Mouse (Mus musculus): ENCODE results near the gene Raver2. TPM values are rescaled to one million over a fixed set of nuclear protein-coding genes. Genes with fewer than 3 reads are reported as not detected.

Gene Raver2
- polyA plus RNA-seq, 1 experiment from 2014 or later: 12.2 TPM

DNA sequence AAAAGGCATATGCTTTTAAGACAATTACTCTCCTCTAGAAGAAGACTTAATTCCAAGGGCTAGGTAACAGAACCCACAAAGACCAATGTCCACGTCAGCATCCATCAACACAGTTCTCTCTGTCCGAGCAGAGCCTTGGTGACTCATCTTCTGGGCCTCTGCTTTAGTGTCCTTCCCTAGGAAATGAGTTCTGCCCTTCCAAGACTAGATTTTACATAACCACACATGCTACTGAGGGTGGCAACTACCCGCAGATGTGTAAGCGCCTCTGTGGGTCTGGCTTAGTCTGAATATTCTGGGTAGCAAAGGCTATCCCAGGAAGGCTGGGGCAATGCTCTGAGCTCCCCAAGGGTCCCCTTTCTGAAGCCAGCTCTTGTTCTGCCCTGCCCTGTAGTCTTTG, 97.0 kb downstream of the Raver2 start:
- H3K4me1 ChIP-seq (ENCODE audit: control insufficient read depth, insufficient read depth, low read length): no peaks in the 10 kb centered on the region
- H3K4me2 ChIP-seq (ENCODE audit: low read depth, severe bottlenecking): no peak overlapping the region
- H3K27me3 ChIP-seq (ENCODE audit: control insufficient read depth, insufficient read depth, low read length): no peaks in the 10 kb centered on the region
- 84% methylated on average over 4 of the region's 4 CpGs for WGBS
- no peak overlapping the region for H3K9ac ChIP-seq (ENCODE audit: low read length)
- H3K4me3 ChIP-seq (ENCODE audit: low read depth, low read length): no peak overlapping the region
- DNase-seq (ENCODE audit: low spot score) (no peak), ATAC-seq (ENCODE audit: insufficient number of reproducible peaks, low FRiP score, low TSS enrichment, low read depth) (no peak)
- H3K9me3 ChIP-seq (ENCODE audit: control insufficient read depth, low read length): no peaks in the 10 kb centered on the region
- H3K27ac ChIP-seq (replicated peaks; ENCODE audit: low read depth, low read length): no peak overlapping the region
- 0 out of 2 replicates have a peak, but pooled peaks cover 4% of the 10 kb centered on the region for H3K36me3 ChIP-seq (ENCODE audit: control insufficient read depth, insufficient read depth, low read length)

DNA sequence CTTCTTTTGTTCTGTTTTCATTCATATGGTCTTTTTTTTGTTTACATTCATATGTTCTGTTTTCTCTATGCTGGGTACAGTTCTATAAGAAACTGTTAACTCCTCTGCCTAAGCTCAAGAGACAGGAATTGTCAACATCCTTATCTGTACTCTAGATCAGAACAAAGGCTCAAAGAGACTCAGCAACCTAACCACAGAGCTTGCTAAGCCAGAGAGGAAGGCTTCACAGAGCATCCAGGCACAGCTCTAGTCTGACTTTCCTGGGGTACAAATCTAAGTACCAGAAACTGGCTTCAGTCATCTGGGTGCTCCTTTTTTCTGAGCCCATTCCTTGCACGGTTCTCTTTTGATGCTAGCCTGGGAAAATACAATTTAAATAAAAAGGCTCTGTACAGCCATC, 99.0 kb downstream of the Raver2 start:
- H3K36me3 ChIP-seq (ENCODE audit: control insufficient read depth, insufficient read depth, low read length): peaks cover 2% of the 10 kb centered on the region; the same call in 1 of the 2 replicates
- no peak overlapping the region for H3K27ac ChIP-seq (replicated peaks; ENCODE audit: low read depth, low read length)
- ATAC-seq (ENCODE audit: insufficient number of reproducible peaks, low FRiP score, low TSS enrichment, low read depth) (no peak), DNase-seq (ENCODE audit: low spot score) (no peak)
- no peaks in the 10 kb centered on the region for H3K9me3 ChIP-seq (ENCODE audit: control insufficient read depth, low read length)
- 75% methylated on average over 1 of the region's 1 CpGs for WGBS
- H3K9ac ChIP-seq (ENCODE audit: low read length): no peak overlapping the region
- H3K4me3 ChIP-seq (ENCODE audit: low read depth, low read length): no peak overlapping the region
- no peak overlapping the region for H3K4me2 ChIP-seq (ENCODE audit: low read depth, severe bottlenecking)
- H3K4me1 ChIP-seq (ENCODE audit: control insufficient read depth, insufficient read depth, low read length): no peaks in the 10 kb centered on the region
- no peaks in the 10 kb centered on the region for H3K27me3 ChIP-seq (ENCODE audit: control insufficient read depth, insufficient read depth, low read length)

DNA sequence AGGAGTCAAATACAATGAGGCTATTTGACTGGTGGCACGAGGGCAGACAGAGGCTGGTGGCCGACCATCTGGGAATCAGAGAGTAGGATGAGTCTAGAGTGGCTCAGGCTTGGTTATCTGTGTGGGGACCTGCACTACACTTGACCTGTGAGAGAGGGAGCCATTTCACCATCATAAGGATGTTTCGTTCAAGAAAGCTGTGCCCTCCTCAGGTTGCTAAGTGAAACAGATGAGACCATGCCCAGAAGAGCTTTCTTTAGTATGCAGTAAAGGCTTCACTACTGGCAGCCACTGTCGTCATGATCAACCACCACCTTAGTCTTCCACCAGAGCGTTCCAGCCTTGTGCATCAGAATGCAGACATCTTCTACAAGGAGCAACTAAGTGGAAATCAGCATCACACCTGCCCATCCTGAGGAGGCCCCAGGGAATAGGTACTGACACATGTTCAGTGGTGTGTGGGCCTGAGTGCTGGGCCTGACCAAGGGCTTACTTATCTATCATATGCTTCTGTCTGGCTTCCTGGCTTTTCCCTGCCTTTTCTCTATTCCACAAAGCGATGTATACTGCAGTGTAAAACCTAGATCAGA, 99.5 kb downstream of the Raver2 start:
- no peak overlapping the region for H3K27ac ChIP-seq (replicated peaks; ENCODE audit: low read depth, low read length)
- ATAC-seq (ENCODE audit: insufficient number of reproducible peaks, low FRiP score, low TSS enrichment, low read depth) (no peak), DNase-seq (ENCODE audit: low spot score) (no peak)
- no peaks in the 10 kb centered on the region for H3K9me3 ChIP-seq (ENCODE audit: control insufficient read depth, low read length)
- no peak overlapping the region for H3K4me2 ChIP-seq (ENCODE audit: low read depth, severe bottlenecking)
- WGBS: 58% methylated on average over 6 of the region's 6 CpGs
- H3K4me1 ChIP-seq (ENCODE audit: control insufficient read depth, insufficient read depth, low read length): no peaks in the 10 kb centered on the region
- H3K9ac ChIP-seq (ENCODE audit: low read length): no peak overlapping the region
- H3K27me3 ChIP-seq (ENCODE audit: control insufficient read depth, insufficient read depth, low read length): no peaks in the 10 kb centered on the region
- H3K4me3 ChIP-seq (ENCODE audit: low read depth, low read length): no peak overlapping the region
- peaks cover 2% of the 10 kb centered on the region; the same call in 1 of the 2 replicates for H3K36me3 ChIP-seq (ENCODE audit: control insufficient read depth, insufficient read depth, low read length)

DNA sequence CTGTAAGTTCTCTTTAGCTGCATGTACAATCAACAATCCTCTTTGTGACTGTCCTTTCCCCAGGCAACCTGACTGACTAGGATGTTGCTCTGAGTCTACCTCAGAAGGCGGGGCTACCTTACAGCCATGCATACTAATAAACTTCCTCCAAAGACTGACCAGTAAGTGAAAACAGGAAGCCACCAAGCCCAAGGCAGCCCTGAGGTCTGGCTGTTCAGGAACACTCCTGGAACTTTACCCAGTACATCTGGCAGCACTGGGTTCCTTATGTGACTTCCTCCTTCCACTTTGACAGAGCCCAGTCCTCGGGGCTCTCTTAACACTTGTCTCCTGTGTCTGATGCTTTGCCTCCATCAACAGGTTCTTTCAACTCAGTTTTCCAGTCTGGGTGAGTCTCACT, 104.0 kb downstream of the Raver2 start:
- WGBS: 73% methylated on average over 2 of the region's 2 CpGs
- Histone ChIP-seq H3K4me2 (ENCODE audit: low read depth, severe bottlenecking) (no peak overlapping the region), H3K9ac (ENCODE audit: low read length) (no peak overlapping the region), H3K27ac (replicated peaks; ENCODE audit: low read depth, low read length) (no peak overlapping the region), H3K27me3 (ENCODE audit: control insufficient read depth, insufficient read depth, low read length) (no peaks in the 10 kb centered on the region), H3K9me3 (ENCODE audit: control insufficient read depth, low read length) (no peaks in the 10 kb centered on the region), H3K36me3 (ENCODE audit: control insufficient read depth, insufficient read depth, low read length) (no peaks in the 10 kb centered on the region; the same call in 1 of the 2 replicates), H3K4me3 (ENCODE audit: low read depth, low read length) (no peak overlapping the region), H3K4me1 (ENCODE audit: control insufficient read depth, insufficient read depth, low read length) (no peaks in the 10 kb centered on the region)
- ATAC-seq (ENCODE audit: insufficient number of reproducible peaks, low FRiP score, low TSS enrichment, low read depth) (no peak), DNase-seq (ENCODE audit: low spot score) (no peak)

DNA sequence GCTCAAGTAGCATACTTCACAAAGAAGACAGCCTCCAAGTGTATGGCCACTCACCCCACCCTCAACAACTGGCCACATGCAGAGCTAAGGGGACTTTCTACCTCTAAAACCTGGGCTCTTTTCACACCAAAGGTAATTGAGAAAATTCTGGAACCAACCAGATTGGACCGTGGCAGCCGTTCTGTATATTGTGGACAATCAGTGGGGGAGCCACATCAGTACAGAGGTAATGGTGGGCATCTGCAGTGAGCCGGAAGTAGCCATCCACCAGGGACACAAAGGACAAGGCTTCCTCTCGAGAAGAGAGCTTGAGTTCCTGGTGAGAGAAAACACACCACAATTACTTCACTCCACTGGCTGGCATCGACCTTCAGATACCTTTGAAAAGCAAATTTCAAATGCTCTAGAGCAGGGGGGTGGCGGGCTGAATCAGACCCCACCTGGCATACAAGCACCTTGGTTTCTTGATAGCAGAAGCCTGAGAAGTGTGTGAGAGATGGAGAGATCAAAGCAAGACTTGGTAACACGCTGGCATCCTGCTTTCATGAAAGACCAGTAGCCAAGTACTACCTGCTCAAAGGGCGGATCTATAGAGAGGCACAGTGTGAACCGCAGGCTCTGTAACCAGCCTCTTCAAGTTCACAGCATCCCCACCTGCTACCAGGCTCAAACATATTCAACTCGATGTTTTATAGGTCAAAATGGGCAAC, 106.3 kb downstream of the Raver2 start:
- Histone ChIP-seq H3K4me3 (ENCODE audit: low read depth, low read length) (no peak overlapping the region), H3K27ac (replicated peaks; ENCODE audit: low read depth, low read length) (no peak overlapping the region), H3K9me3 (ENCODE audit: control insufficient read depth, low read length) (no peaks in the 10 kb centered on the region), H3K9ac (ENCODE audit: low read length) (no peak overlapping the region), H3K4me2 (ENCODE audit: low read depth, severe bottlenecking) (no peak overlapping the region), H3K27me3 (ENCODE audit: control insufficient read depth, insufficient read depth, low read length) (no peaks in the 10 kb centered on the region), H3K36me3 (ENCODE audit: control insufficient read depth, insufficient read depth, low read length) (no peaks in the 10 kb centered on the region; the same call in 1 of the 2 replicates), H3K4me1 (ENCODE audit: control insufficient read depth, insufficient read depth, low read length) (no peaks in the 10 kb centered on the region)
- no peak for ATAC-seq (ENCODE audit: insufficient number of reproducible peaks, low FRiP score, low TSS enrichment, low read depth)
- no peak for DNase-seq (ENCODE audit: low spot score)
- WGBS: 82% methylated on average over 10 of the region's 10 CpGs

DNA sequence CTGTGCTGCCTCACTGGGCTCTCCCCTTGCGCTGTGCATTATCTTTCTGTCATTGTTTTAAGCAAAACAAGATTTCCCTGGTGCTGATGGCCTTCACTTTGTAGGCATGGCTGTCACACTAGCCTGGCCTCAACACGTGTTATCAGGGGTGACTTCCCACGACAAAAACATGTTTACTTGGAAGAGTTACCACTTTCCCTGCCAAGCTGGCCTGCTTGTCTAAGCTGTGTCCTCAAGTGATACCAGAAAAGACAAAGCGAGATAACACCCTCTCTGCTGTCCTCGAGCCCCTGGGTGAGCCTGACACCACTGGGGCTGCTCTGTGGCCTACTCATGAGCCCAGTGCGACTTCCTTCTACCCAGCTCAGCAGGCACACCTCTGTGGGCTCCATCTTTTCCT, 107.3 kb downstream of the Raver2 start:
- ATAC-seq (ENCODE audit: insufficient number of reproducible peaks, low FRiP score, low TSS enrichment, low read depth): no peak
- Histone ChIP-seq H3K36me3 (ENCODE audit: control insufficient read depth, insufficient read depth, low read length) (no peaks in the 10 kb centered on the region; the same call in 1 of the 2 replicates), H3K4me3 (ENCODE audit: low read depth, low read length) (no peak overlapping the region), H3K4me1 (ENCODE audit: control insufficient read depth, insufficient read depth, low read length) (no peaks in the 10 kb centered on the region), H3K9ac (ENCODE audit: low read length) (no peak overlapping the region), H3K27ac (replicated peaks; ENCODE audit: low read depth, low read length) (no peak overlapping the region), H3K9me3 (ENCODE audit: control insufficient read depth, low read length) (no peaks in the 10 kb centered on the region), H3K4me2 (ENCODE audit: low read depth, severe bottlenecking) (no peak overlapping the region), H3K27me3 (ENCODE audit: control insufficient read depth, insufficient read depth, low read length) (no peaks in the 10 kb centered on the region)
- WGBS: 87% methylated on average over 6 of the region's 6 CpGs
- DNase-seq (ENCODE audit: low spot score): no peak

DNA sequence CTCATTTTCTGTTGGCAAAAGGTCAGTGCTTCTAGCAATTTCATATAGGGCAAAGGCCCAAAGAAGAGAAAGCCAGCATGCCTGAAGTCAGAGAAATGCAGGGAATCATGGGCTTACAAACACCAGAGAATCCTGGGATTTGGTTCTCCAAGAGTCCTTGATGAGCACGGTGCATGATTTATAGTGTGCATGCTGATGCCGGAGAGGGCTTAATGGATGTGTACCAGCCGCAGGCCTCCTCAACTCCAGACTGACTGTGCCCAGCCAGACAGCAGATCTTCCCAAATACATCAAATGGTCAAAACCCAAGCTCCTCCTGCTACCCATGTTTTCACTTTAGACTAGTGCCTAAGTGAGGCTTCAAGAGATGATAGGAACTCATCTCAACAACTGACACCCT, 109.0 kb downstream of the Raver2 start:
- DNase-seq (ENCODE audit: low spot score) (no peak), ATAC-seq (ENCODE audit: insufficient number of reproducible peaks, low FRiP score, low TSS enrichment, low read depth) (no peak)
- WGBS: 59% methylated on average over 3 of the region's 3 CpGs
- Histone ChIP-seq H3K4me3 (ENCODE audit: low read depth, low read length) (no peak overlapping the region), H3K9ac (ENCODE audit: low read length) (no peak overlapping the region), H3K27me3 (ENCODE audit: control insufficient read depth, insufficient read depth, low read length) (no peaks in the 10 kb centered on the region), H3K27ac (replicated peaks; ENCODE audit: low read depth, low read length) (no peak overlapping the region), H3K36me3 (ENCODE audit: control insufficient read depth, insufficient read depth, low read length) (no peaks in the 10 kb centered on the region; the same call in 1 of the 2 replicates), H3K4me1 (ENCODE audit: control insufficient read depth, insufficient read depth, low read length) (no peaks in the 10 kb centered on the region), H3K9me3 (ENCODE audit: control insufficient read depth, low read length) (no peaks in the 10 kb centered on the region), H3K4me2 (ENCODE audit: low read depth, severe bottlenecking) (no peak overlapping the region)

DNA sequence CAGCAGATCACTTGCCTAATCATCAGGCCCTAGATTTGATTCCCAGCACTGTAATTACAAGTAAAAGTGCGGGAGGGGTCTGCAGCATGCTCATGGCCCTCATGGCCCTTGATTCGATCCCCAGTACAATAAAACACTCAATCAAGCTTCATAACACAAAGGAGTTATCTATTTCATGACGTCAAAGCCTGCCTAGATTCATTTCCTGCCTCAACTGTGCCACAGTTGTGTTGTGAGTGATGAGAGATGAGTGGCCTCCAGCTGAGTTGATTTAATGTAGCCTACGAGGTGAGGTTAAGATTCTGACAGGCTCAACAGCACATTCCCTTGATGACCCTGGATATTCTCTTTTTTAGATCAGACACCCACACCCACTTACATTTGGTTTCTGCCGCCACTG, 110.3 kb downstream of the Raver2 start:
- no peak for ATAC-seq (ENCODE audit: insufficient number of reproducible peaks, low FRiP score, low TSS enrichment, low read depth)
- no peak overlapping the region for H3K9ac ChIP-seq (ENCODE audit: low read length)
- H3K9me3 ChIP-seq (ENCODE audit: control insufficient read depth, low read length): no peaks in the 10 kb centered on the region
- no peak overlapping the region for H3K4me2 ChIP-seq (ENCODE audit: low read depth, severe bottlenecking)
- H3K4me3 ChIP-seq (ENCODE audit: low read depth, low read length): no peak overlapping the region
- no peaks in the 10 kb centered on the region for H3K27me3 ChIP-seq (ENCODE audit: control insufficient read depth, insufficient read depth, low read length)
- no peak for DNase-seq (ENCODE audit: low spot score)
- H3K4me1 ChIP-seq (ENCODE audit: control insufficient read depth, insufficient read depth, low read length): no peaks in the 10 kb centered on the region
- no peaks in the 10 kb centered on the region; the same call in 1 of the 2 replicates for H3K36me3 ChIP-seq (ENCODE audit: control insufficient read depth, insufficient read depth, low read length)
- 64% methylated on average over 5 of the region's 5 CpGs for WGBS
- H3K27ac ChIP-seq (replicated peaks; ENCODE audit: low read depth, low read length): no peak overlapping the region

All from limb, embryonic 11.5 days (tissue).